ENCODE assay signal across 8 mouse cellular contexts in genomic region chr10:61783621-61784251, GRCm38 (mm10). TPM values are rescaled to one million over a fixed set of nuclear protein-coding genes. Genes with fewer than 3 reads are reported as not detected.
DNase-seq lines count a peak whose midpoint lies in the region; ATAC-seq and TF ChIP-seq lines count a peak whose summit lies in the region.

TSS of gene H2afy2 (minus strand) at chr10:61784147.

- peak within 1 kb of the TSS; percentile 100 for H3K27ac ChIP-seq in hindbrain, embryonic 13.5 days
- peak within 1 kb of the TSS; percentile 45; the same call in 1 of the 2 replicates for H3K27ac ChIP-seq in lung, postnatal 0 days (ENCODE audit: low read length)

- no peaks in the 10 kb centered on the region for H3K36me3 ChIP-seq in hindbrain, embryonic 13.5 days
- no peaks in the 10 kb centered on the region for H3K36me3 ChIP-seq in lung, postnatal 0 days (ENCODE audit: insufficient read depth, low read length)

- TF ChIP-seq CTCF in lung, postnatal 0 days (IDR thresholded peaks at IDR 0.05) = peak; percentile 60

- TF ChIP-seq EP300 in lung, postnatal 0 days (IDR thresholded peaks at IDR 0.05) = no peak

- H3K4me2 ChIP-seq in hindbrain, embryonic 13.5 days = peak within 1 kb of the TSS; percentile 73
- peak within 1 kb of the TSS; percentile 94 for H3K4me2 ChIP-seq in lung, postnatal 0 days (replicated peaks; ENCODE audit: low read depth, low read length)

- peak; percentile 88 for DNase-seq in R1 (ENCODE audit: low read depth, low spot score)
- peak; percentile 89 to 90 for DNase-seq in cerebellum, postnatal 14 days
- peak; percentile 57 to 58 for DNase-seq in frontal cortex, postnatal 25 days (ENCODE audit: low spot score in 2 of 2)
- DNase-seq in layer of hippocampus, postnatal 36 days = peak; percentile 68
- peak; percentile 77 for DNase-seq in lung, postnatal 0 days (ENCODE audit: low spot score)
- peak; percentile 60 for DNase-seq in retina, postnatal 7 days (ENCODE audit: low read depth, low spot score)
- no peak for DNase-seq in c-Kit-positive CD71-positive TER-119-positive erythroid progenitor cells, embryonic 14.5 days (ENCODE audit: low spot score)

- H3K27me3 ChIP-seq in hindbrain, embryonic 13.5 days = no peaks in the 10 kb centered on the region
- H3K27me3 ChIP-seq in lung, postnatal 0 days (replicated peaks; ENCODE audit: insufficient read depth, low read length) = no peaks in the 10 kb centered on the region

- WGBS in hindbrain, embryonic 13.5 days = under 1% methylated on average over 49 of the region's 50 CpGs
- WGBS in lung, postnatal 0 days = 1% methylated on average over 50 of the region's 50 CpGs

- H3K9me3 ChIP-seq in hindbrain, embryonic 13.5 days = no peaks in the 10 kb centered on the region
- H3K9me3 ChIP-seq in lung, postnatal 0 days (ENCODE audit: low read length) = no peaks in the 10 kb centered on the region

- peak; percentile 91 for ATAC-seq in hindbrain, embryonic 13.5 days (ENCODE audit: low FRiP score)
- peak; percentile 78 for ATAC-seq in lung, postnatal 0 days

- peaks cover 44% of the 10 kb centered on the region for H3K4me1 ChIP-seq in hindbrain, embryonic 13.5 days (replicated peaks)
- no peaks in the 10 kb centered on the region for H3K4me1 ChIP-seq in lung, postnatal 0 days (ENCODE audit: insufficient read depth, low read depth, low read length)

- H3K4me3 ChIP-seq in hindbrain, embryonic 13.5 days = peak within 1 kb of the TSS; percentile 89
- peak within 1 kb of the TSS; percentile 67 for H3K4me3 ChIP-seq in lung, postnatal 0 days (ENCODE audit: low read depth, low read length)

- peak within 1 kb of the TSS; percentile 99 for H3K9ac ChIP-seq in hindbrain, embryonic 13.5 days
- H3K9ac ChIP-seq in lung, postnatal 0 days (replicated peaks; ENCODE audit: low read depth) = peak within 1 kb of the TSS; percentile 54

RNA-seq across cellular contexts. Expression of gene H2afy2, which starts in this region (rescaled TPM):
- polyA plus RNA-seq in hindbrain, embryonic 13.5 days (2015; fragmentation: Nextera tagmentation; extraction: Ambion mirVana) = 334 and 351 TPM in 2 replicates
- 10 to 100 TPM; 13.7 to 14.5 TPM for total RNA-seq in layer of hippocampus, postnatal 36 days (2021)
- 23.9 and 26.6 TPM in 2 replicates for polyA plus RNA-seq in lung, postnatal 0 days (2015; fragmentation: Nextera tagmentation; extraction: Ambion mirVana)

Comparison
In these comparisons a context has a peak if more than half of its experiments do, and no peak if none do; other contexts are left out.
1. RNA of gene H2afy2 (polyA plus RNA-seq): 334 to 351 TPM in hindbrain, embryonic 13.5 days; 23.9 to 26.6 TPM in lung, postnatal 0 days; every median in the first group is over 10 times any median in the second.